Mouse (Mus musculus) limb, embryonic 13.5 days (tissue): ENCODE measurements around the gene Lrrc61. TPM values are rescaled to one million over a fixed set of nuclear protein-coding genes. Genes with fewer than 3 reads are reported as not detected.
A peak's percentile ranks its signal among the peaks of the same experiment; 100 is the strongest.

Experiments
- ATAC-seq: fragments of 200-750 bp; cut with Nextera tagmentation; 2 replicates; pipeline ENCODE4 v1.8.0; 2017; ENCODE audit warnings: low read depth, moderate number of reproducible peaks, moderate TSS enrichment; ENCODE audit not compliant: low FRiP score
- H3K27ac ChIP-seq: fragments of 300-500 bp; sonication (generic); 2 replicates; pipeline ENCODE4 v1.5.1; 2015; ENCODE audit warnings: inconsistent platforms, mild to moderate bottlenecking, moderate library complexity
- H3K27me3 ChIP-seq: fragments of 300-500 bp; sonication (generic); 2 replicates; pipeline ENCODE4 v1.6.1; 2015; ENCODE audit warnings: mild to moderate bottlenecking, inconsistent platforms
- H3K36me3 ChIP-seq: fragments of 300-500 bp; sonication (generic); 2 replicates; pipeline ENCODE4 v1.6.1; 2015; ENCODE audit warnings: inconsistent platforms, mild to moderate bottlenecking, moderate library complexity
- H3K4me1 ChIP-seq: fragments of 300-500 bp; sonication (generic); 2 replicates; pipeline ENCODE4 v1.6.1; 2015; ENCODE audit warnings: inconsistent platforms
- H3K4me2 ChIP-seq: fragments of 300-500 bp; sonication (generic); replicated peaks from 2 replicates; pipeline ENCODE4 v1.6.1; 2015; ENCODE audit warnings: inconsistent platforms, mild to moderate bottlenecking, moderate library complexity
- H3K4me3 ChIP-seq: fragments of 300-500 bp; sonication (generic); 2 replicates; pipeline ENCODE4 v1.5.1; 2015; ENCODE audit warnings: moderate library complexity, mild to moderate bottlenecking, inconsistent platforms
- H3K9ac ChIP-seq: fragments of 300-500 bp; sonication (generic); 2 replicates; pipeline ENCODE4 v1.6.1; 2015; ENCODE audit warnings: mild to moderate bottlenecking, inconsistent platforms
- H3K9me3 ChIP-seq: fragments of 300-500 bp; sonication (generic); 2 replicates; pipeline ENCODE4 v1.6.1; 2016; ENCODE audit warnings: inconsistent platforms
- WGBS: fragments of 180-500 bp; shearing (Covaris S2); methylation state at CpG from one replicate; pipeline ENCODE4 v1.1.7; 2015; 5-methylcytosine and 5-hydroxymethylcytosine counted together
- polyA plus RNA-seq: library from polyadenylated mRNA; unstranded; fragments of >200 nt; fragmentation: Nextera tagmentation; extraction: Ambion mirVana; gene quantifications from 2 replicates; pipeline ENCODE4 v1.2.1, GENCODE M21; 2015

Gene Lrrc61
- polyA plus RNA-seq, 1 experiment from 2014 or later, result 11.6 TPM

- H3K4me3 ChIP-seq, result peak overlapping the region; percentile 55
- 0 out of 2 replicates have a peak, but pooled peaks cover 3% of the 10 kb centered on the region for H3K9me3 ChIP-seq
- no peaks in the 10 kb centered on the region for H3K27me3 ChIP-seq
- H3K4me2 ChIP-seq, result peak overlapping the region; percentile 79
- no peak for ATAC-seq
- 86% methylated on average over 4 of the region's 4 CpGs for WGBS
- peak overlapping the region; percentile 71 for H3K9ac ChIP-seq
- H3K27ac ChIP-seq, result peak overlapping the region; percentile 93
- peaks cover 7% of the 10 kb centered on the region; the same call in 1 of the 2 replicates for H3K36me3 ChIP-seq
- peaks cover 15% of the 10 kb centered on the region for H3K4me1 ChIP-seq
These were observed 777 bp upstream of the Lrrc61 start for GRCm38 (mm10) chr6:48553819-48554218.

- no peaks in the 10 kb centered on the region for H3K27me3 ChIP-seq
- H3K4me1 ChIP-seq, result peaks cover 15% of the 10 kb centered on the region
- H3K4me2 ChIP-seq, result peak overlapping the region; percentile 79
- WGBS, result 31% methylated on average over 14 of the region's 14 CpGs
- peaks cover 8% of the 10 kb centered on the region; the same call in 1 of the 2 replicates for H3K36me3 ChIP-seq
- H3K27ac ChIP-seq, result peak overlapping the region; percentile 93
- peak overlapping the region; percentile 71 for H3K9ac ChIP-seq
- H3K9me3 ChIP-seq, result 0 out of 2 replicates have a peak, but pooled peaks cover 3% of the 10 kb centered on the region
- peak overlapping the region; percentile 55 for H3K4me3 ChIP-seq
- peak; percentile 84 for ATAC-seq
These were observed 701 bp downstream of the Lrrc61 start for GRCm38 (mm10) chr6:48555104-48555890.

GRCm38 (mm10) chr6:48555956-48556355 lies 1.4 kb downstream of the Lrrc61 start:
- H3K9me3 ChIP-seq, result 0 out of 2 replicates have a peak, but pooled peaks cover 3% of the 10 kb centered on the region
- H3K4me1 ChIP-seq, result peaks cover 15% of the 10 kb centered on the region
- no peak for ATAC-seq
- no peak overlapping the region for H3K9ac ChIP-seq
- no peaks in the 10 kb centered on the region for H3K27me3 ChIP-seq
- H3K36me3 ChIP-seq, result peaks cover 11% of the 10 kb centered on the region; the same call in 1 of the 2 replicates
- H3K4me2 ChIP-seq, result peak overlapping the region; percentile 79
- peak overlapping the region; percentile 93; the same call in 1 of the 2 replicates for H3K27ac ChIP-seq
- 84% methylated on average over 3 of the region's 3 CpGs for WGBS
- no peak overlapping the region for H3K4me3 ChIP-seq

GRCm38 (mm10) chr6:48565693-48566310 lies 11.2 kb downstream of the Lrrc61 start:
- peaks cover 4% of the 10 kb centered on the region; the same call in 1 of the 2 replicates for H3K9me3 ChIP-seq
- no peak overlapping the region for H3K4me3 ChIP-seq
- H3K4me1 ChIP-seq, result peaks cover 24% of the 10 kb centered on the region
- H3K27ac ChIP-seq, result 0 out of 2 replicates have a peak overlapping the region, but pooled peaks have one; percentile 22
- H3K4me2 ChIP-seq, result no peak overlapping the region
- 80% methylated on average over 4 of the region's 4 CpGs for WGBS
- no peaks in the 10 kb centered on the region for H3K27me3 ChIP-seq
- no peak for ATAC-seq
- peaks cover 38% of the 10 kb centered on the region for H3K36me3 ChIP-seq
- H3K9ac ChIP-seq, result no peak overlapping the region

GRCm38 (mm10) chr6:48566312-48566711 lies 11.7 kb downstream of the Lrrc61 start:
- peaks cover 38% of the 10 kb centered on the region for H3K36me3 ChIP-seq
- no peak overlapping the region for H3K4me2 ChIP-seq
- no peaks in the 10 kb centered on the region for H3K27me3 ChIP-seq
- 0 out of 2 replicates have a peak overlapping the region, but pooled peaks have one; percentile 22 for H3K27ac ChIP-seq
- H3K4me1 ChIP-seq, result peaks cover 24% of the 10 kb centered on the region
- H3K4me3 ChIP-seq, result no peak overlapping the region
- H3K9me3 ChIP-seq, result peaks cover 4% of the 10 kb centered on the region; the same call in 1 of the 2 replicates
- no peak overlapping the region; the same call in 1 of the 2 replicates for H3K9ac ChIP-seq
- WGBS, result 35% methylated on average over 5 of the region's 5 CpGs
- peak; percentile 78 for ATAC-seq

GRCm38 (mm10) chr6:48568036-48568984 lies 13.7 kb downstream of the Lrrc61 start:
- H3K4me3 ChIP-seq, result no peak overlapping the region
- 81% methylated on average over 21 of the region's 21 CpGs for WGBS
- no peak overlapping the region for H3K27ac ChIP-seq
- H3K4me1 ChIP-seq, result peaks cover 38% of the 10 kb centered on the region
- peaks cover 4% of the 10 kb centered on the region; the same call in 1 of the 2 replicates for H3K9me3 ChIP-seq
- H3K36me3 ChIP-seq, result peaks cover 38% of the 10 kb centered on the region
- no peak overlapping the region for H3K4me2 ChIP-seq
- no peak for ATAC-seq
- no peaks in the 10 kb centered on the region for H3K27me3 ChIP-seq
- H3K9ac ChIP-seq, result no peak overlapping the region

- Histone ChIP-seq H3K4me1 (peaks cover 39% of the 10 kb centered on the region), H3K36me3 (peaks cover 30% of the 10 kb centered on the region), H3K27ac (no peak overlapping the region), H3K9ac (no peak overlapping the region), H3K9me3 (peaks cover 4% of the 10 kb centered on the region; the same call in 1 of the 2 replicates), H3K4me2 (no peak overlapping the region), H3K4me3 (no peak overlapping the region), H3K27me3 (no peaks in the 10 kb centered on the region)
- ATAC-seq, result no peak
- WGBS, result 90% methylated on average over 7 of the region's 8 CpGs
These were observed 14.6 kb downstream of the Lrrc61 start for GRCm38 (mm10) chr6:48569065-48569807.

GRCm38 (mm10) chr6:48572014-48572413 lies 17.4 kb downstream of the Lrrc61 start:
- no peak for ATAC-seq
- Histone ChIP-seq H3K9ac (no peak overlapping the region), H3K4me2 (peak overlapping the region; percentile 16; the same call in 1 of the 2 replicates), H3K4me3 (no peak overlapping the region), H3K36me3 (peaks cover 21% of the 10 kb centered on the region), H3K27me3 (no peaks in the 10 kb centered on the region), H3K9me3 (peaks cover 4% of the 10 kb centered on the region; the same call in 1 of the 2 replicates), H3K27ac (peak overlapping the region; percentile 44; the same call in 1 of the 2 replicates), H3K4me1 (peaks cover 25% of the 10 kb centered on the region)
- 91% methylated on average over 5 of the region's 5 CpGs for WGBS

GRCm38 (mm10) chr6:48572572-48573061 lies 18.0 kb downstream of the Lrrc61 start, which contains the start of gene Rarres2:
Gene Rarres2, minus strand, starts transcription at chr6:48572789.
- Histone ChIP-seq H3K9ac (no peak within 1 kb of the TSS), H3K4me3 (peak within 1 kb of the TSS; percentile 3; the same call in 1 of the 2 replicates), H3K4me2 (peak within 1 kb of the TSS; percentile 16; the same call in 1 of the 2 replicates), H3K4me1 (peaks cover 25% of the 10 kb centered on the region), H3K27ac (peak within 1 kb of the TSS; percentile 44; the same call in 1 of the 2 replicates), H3K27me3 (no peaks in the 10 kb centered on the region), H3K9me3 (peaks cover 4% of the 10 kb centered on the region; the same call in 1 of the 2 replicates), H3K36me3 (peaks cover 21% of the 10 kb centered on the region)
- ATAC-seq, result 0 out of 2 replicates have a peak, but pooled peaks have one; percentile 64
- 17% methylated on average over 6 of the region's 6 CpGs for WGBS

GRCm38 (mm10) chr6:48573280-48573679 lies 18.7 kb downstream of the Lrrc61 start:
- ATAC-seq, result no peak
- Histone ChIP-seq H3K9ac (no peak overlapping the region), H3K4me3 (no peak overlapping the region), H3K4me2 (no peak overlapping the region), H3K36me3 (peaks cover 17% of the 10 kb centered on the region), H3K9me3 (peaks cover 4% of the 10 kb centered on the region; the same call in 1 of the 2 replicates), H3K4me1 (peaks cover 20% of the 10 kb centered on the region), H3K27ac (0 out of 2 replicates have a peak overlapping the region, but pooled peaks have one; percentile 28), H3K27me3 (no peaks in the 10 kb centered on the region)
- 18% methylated on average over 10 of the region's 10 CpGs for WGBS
